Mouse (Mus musculus) bone marrow macrophage, adult 2 months (primary cell): ENCODE data around the gene Nsmce1. TPM values are rescaled to one million over a fixed set of nuclear protein-coding genes. Genes with fewer than 3 reads are reported as not detected.

Experiments
- H3K27ac ChIP-seq: 2 replicates; pipeline ENCODE4 v1.5.1; 2012; ENCODE audit warnings: low read depth, low read length; ENCODE audit not compliant: insufficient read depth
- H3K4me1 ChIP-seq: 2 replicates; pipeline ENCODE4 v1.6.1; 2012; ENCODE audit warnings: low read length; ENCODE audit not compliant: control insufficient read depth, insufficient read depth
- H3K4me3 ChIP-seq: 2 replicates; pipeline ENCODE4 v1.5.1; 2012; ENCODE audit warnings: mild to moderate bottlenecking, low read length, moderate library complexity; ENCODE audit not compliant: insufficient read depth
- CTCF ChIP-seq: IDR thresholded peaks from 2 replicates; pipeline ENCODE4 v1.5.1; 2012; ENCODE audit warnings: low read depth, mild to moderate bottlenecking, low read length, moderate library complexity
- POLR2A ChIP-seq: IDR thresholded peaks from 2 replicates; pipeline ENCODE4 v1.6.1; 2012; ENCODE audit warnings: mild to moderate bottlenecking, low read depth, low read length, borderline replicate concordance
- polyA plus RNA-seq: library from polyadenylated mRNA; stranded (reverse); fragments of >200 nt; gene quantifications from 2 replicates; pipeline ENCODE4 v1.2.4, GENCODE M21; 2012; ENCODE audit not compliant: missing spikeins, insufficient read depth, insufficient read length

Nsmce1 gene
- polyA plus RNA-seq, 1 experiment = 31.9 TPM

- H3K27ac ChIP-seq = no peak overlapping the region
- TF ChIP-seq CTCF (no peak), POLR2A (no peak)
- H3K4me3 ChIP-seq = no peak overlapping the region
- peaks cover 8% of the 10 kb centered on the region for H3K4me1 ChIP-seq
Measured at GRCm38 (mm10) chr7:125423056-125423455, 68.3 kb downstream of the Nsmce1 start.

- peaks cover 8% of the 10 kb centered on the region for H3K4me1 ChIP-seq
- TF ChIP-seq CTCF = no peak
- no peak for TF ChIP-seq POLR2A
- no peak overlapping the region for H3K4me3 ChIP-seq
- no peak overlapping the region for H3K27ac ChIP-seq
Measured at GRCm38 (mm10) chr7:125421911-125422310, 69.5 kb downstream of the Nsmce1 start.

- Histone ChIP-seq H3K4me1 (peaks cover 8% of the 10 kb centered on the region), H3K27ac (no peak overlapping the region), H3K4me3 (no peak overlapping the region)
- TF ChIP-seq CTCF (peak; percentile 87), POLR2A (no peak)
Measured at GRCm38 (mm10) chr7:125420190-125420589, 71.2 kb downstream of the Nsmce1 start.

GRCm38 (mm10) chr7:125418413-125418812 is 73.0 kb downstream of the Nsmce1 start:
- TF ChIP-seq POLR2A = no peak
- no peak for TF ChIP-seq CTCF
- H3K27ac ChIP-seq = no peak overlapping the region
- H3K4me3 ChIP-seq = no peak overlapping the region
- peaks cover 8% of the 10 kb centered on the region for H3K4me1 ChIP-seq

Other genes with a start within 250 kb of the Nsmce1 start
- 2.1 and 2.8 TPM in 2 replicates for gene Kdm8, start 46.9 kb downstream of the Nsmce1 start, polyA plus RNA-seq
- gene Il4ra, start 60.5 kb upstream of the Nsmce1 start, polyA plus RNA-seq = 56.6 and 65.8 TPM in 2 replicates
- 37.0 and 37.4 TPM in 2 replicates for gene Il21r, start 111.8 kb upstream of the Nsmce1 start, polyA plus RNA-seq
- gene Gtf3c1, start 216.2 kb upstream of the Nsmce1 start, polyA plus RNA-seq = 16.7 and 22.0 TPM in 2 replicates
- gene D430042O09Rik, start 216.3 kb upstream of the Nsmce1 start, polyA plus RNA-seq = 16.0 and 19.8 TPM in 2 replicates